In genomic region chr7:89335316-89335715, GRCm38 (mm10) we compare ENCODE assay signal across 20 mouse cellular contexts.
"Had no signal": no experiment of that assay in that cellular context is flagged by ENCODE, and none has a peak within 500 bp of the region (broad histone marks: within the 10 kb centered on the region; RNA-seq: fewer than 3 reads in every experiment).

No protein-coding gene starts in this region.

- H3K27me3 ChIP-seq: liver, embryonic 15.5 days; lung, embryonic 15.5 days; megakaryocyte, embryonic 14.5 days; midbrain, embryonic 13.5 days; midbrain, embryonic 15.5 days; neural tube, embryonic 12.5 days had no signal

- H3K4me2 ChIP-seq: liver, embryonic 15.5 days; lung, embryonic 15.5 days; midbrain, embryonic 13.5 days; neural tube, embryonic 12.5 days had no signal

- H3K9me3 ChIP-seq: liver, embryonic 15.5 days; lung, embryonic 15.5 days; megakaryocyte, embryonic 14.5 days; midbrain, embryonic 13.5 days; midbrain, embryonic 15.5 days; neural tube, embryonic 12.5 days had no signal

- ATAC-seq: liver, postnatal 0 days; lung, postnatal 0 days; midbrain, embryonic 13.5 days; midbrain, embryonic 15.5 days had no signal

- H3K27ac ChIP-seq: liver, embryonic 15.5 days; lung, embryonic 15.5 days; macrophage; midbrain, embryonic 13.5 days; midbrain, embryonic 15.5 days; neural tube, embryonic 12.5 days had no signal

- H3K9ac ChIP-seq: liver, embryonic 15.5 days; liver, postnatal 0 days; lung, embryonic 15.5 days; midbrain, embryonic 13.5 days; midbrain, embryonic 15.5 days; neural tube, embryonic 12.5 days had no signal

- DNase-seq: liver, postnatal 0 days; lung, adult 2 months; lung, postnatal 14 days; lung, postnatal 36 days; retina, postnatal 1 day; right cerebral cortex, adult 18-20 months; right cerebral cortex, postnatal 25 days; right cerebral cortex, postnatal 4 days; spleen, adult 18-20 months; thymus, adult 18-20 months; thymus, postnatal 14 days; thymus, postnatal 36 days had no signal

- H3K4me3 ChIP-seq: liver, embryonic 15.5 days; lung, embryonic 15.5 days; megakaryocyte, embryonic 14.5 days; midbrain, embryonic 13.5 days; midbrain, embryonic 15.5 days; neural tube, embryonic 12.5 days had no signal

- H3K36me3 ChIP-seq: liver, embryonic 15.5 days; lung, embryonic 15.5 days; midbrain, embryonic 15.5 days; neural tube, embryonic 12.5 days had no signal
